Mouse (Mus musculus) adrenal gland, adult (tissue): ENCODE measurements at regions not wholly inside any gene's neighbourhood (a gene's known extent, or its start where the extent isn't known, plus 50 kb on each side); places are given as distances from the start of the nearest gene placed in this dataset.

ENCODE experiments used
- DNase-seq, 2 experiments: peaks; one replicate each; pipeline ENCODE4 v3.0.0; 2022 to 2023; ENCODE audit warnings: low spot score in 1 of 2; ENCODE audit not compliant: inconsistent age in 2 of 2

DNA sequence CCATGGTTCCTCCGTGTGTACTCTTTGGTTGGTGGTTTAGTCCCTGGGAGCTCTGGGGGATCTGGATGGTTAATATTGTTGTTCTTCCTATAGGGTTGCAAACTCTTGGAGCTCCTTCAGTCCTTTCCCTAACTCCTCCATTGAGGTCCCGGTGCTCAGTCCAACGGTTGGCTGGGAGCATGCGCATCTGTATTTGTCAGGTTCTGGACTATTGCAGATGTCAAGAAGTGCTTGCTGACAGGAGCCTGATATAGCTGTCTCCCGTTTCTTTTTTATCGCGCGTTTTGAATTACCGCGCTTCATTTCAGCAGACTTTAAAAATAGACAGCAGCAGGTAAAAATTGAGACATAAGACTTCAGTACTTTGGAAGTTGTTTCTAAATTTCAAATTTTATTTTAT, 518.3 kb upstream of the Adgrl2 start:
- no peak for DNase-seq

DNA sequence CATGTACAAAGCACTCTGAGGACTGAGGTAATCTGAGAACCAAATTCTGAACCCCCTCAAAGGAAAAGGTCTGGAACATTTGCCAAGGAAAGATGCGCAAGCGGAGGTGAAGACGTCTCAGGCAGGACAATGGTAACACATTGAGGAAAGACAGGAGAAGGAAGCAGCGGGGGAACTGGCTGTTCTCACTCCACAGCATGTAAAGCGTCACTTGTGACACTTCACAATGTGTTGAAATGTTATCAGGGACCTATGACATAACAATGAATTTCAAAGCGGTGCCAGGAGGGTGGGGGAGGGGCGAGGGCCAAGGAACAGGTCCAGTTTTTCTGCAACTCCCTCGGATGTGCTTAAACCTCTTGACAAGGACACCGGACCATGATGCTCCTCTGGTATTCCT, 515.3 kb upstream of the Adgrl2 start:
- DNase-seq, result no peak

DNA sequence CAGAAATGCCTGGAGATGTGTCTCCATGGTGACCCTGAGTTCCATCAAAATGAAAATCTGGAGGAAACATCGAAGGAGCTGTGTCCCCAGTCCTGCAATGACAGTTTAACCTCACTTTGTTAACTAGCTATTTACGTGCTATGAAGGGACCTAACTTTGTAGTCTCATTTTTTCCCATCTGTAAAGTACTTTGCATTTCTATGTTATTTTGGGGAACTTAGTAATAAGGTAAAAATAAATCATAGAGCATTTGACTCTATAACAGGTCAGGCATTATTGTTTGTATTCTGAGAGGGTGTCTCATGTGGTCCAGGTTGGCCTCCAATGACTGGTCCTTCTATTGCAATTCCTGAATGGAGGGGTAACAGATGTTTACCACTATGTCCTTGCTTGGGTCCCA, 513.6 kb upstream of the Adgrl2 start:
- no peak for DNase-seq

DNA sequence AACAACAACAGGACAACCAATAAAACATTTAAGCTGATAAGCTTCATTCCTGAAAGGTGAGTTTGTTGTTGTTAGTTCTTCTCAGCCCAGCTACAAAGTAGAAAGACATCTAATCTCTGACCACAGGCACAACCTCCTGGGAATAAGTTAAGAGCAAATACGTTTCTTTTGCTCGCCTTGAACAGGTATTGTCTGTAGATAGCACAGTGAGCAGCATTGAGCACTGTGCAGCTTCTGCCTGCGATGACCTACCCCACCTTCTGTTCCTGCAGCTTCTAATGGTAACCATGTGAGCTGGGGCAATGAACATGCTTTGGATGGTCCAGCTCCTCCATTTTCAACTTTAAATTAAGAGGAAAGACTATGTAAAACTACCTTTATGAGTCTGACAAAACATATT, 509.8 kb upstream of the Adgrl2 start:
- no peak for DNase-seq

DNA sequence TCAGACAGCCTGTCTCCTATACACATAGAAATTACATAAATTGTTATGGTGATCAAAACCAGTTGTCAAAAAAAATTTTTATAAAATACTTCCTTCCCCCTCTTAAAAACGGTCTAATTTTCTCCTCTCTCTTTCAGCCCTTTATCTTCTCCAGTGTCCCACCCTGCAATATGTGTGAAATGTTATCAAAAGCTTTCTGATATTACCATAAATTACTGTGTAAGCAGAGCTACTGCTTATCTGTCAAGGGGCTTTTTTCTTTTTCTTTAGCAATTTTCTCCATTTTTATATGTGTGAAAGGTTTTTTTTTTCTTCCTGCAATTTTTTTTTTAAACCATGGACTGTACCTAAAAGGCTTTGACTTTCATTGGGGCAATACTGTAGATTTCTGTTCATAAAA, 508.4 kb upstream of the Adgrl2 start:
- no peak for DNase-seq

DNA sequence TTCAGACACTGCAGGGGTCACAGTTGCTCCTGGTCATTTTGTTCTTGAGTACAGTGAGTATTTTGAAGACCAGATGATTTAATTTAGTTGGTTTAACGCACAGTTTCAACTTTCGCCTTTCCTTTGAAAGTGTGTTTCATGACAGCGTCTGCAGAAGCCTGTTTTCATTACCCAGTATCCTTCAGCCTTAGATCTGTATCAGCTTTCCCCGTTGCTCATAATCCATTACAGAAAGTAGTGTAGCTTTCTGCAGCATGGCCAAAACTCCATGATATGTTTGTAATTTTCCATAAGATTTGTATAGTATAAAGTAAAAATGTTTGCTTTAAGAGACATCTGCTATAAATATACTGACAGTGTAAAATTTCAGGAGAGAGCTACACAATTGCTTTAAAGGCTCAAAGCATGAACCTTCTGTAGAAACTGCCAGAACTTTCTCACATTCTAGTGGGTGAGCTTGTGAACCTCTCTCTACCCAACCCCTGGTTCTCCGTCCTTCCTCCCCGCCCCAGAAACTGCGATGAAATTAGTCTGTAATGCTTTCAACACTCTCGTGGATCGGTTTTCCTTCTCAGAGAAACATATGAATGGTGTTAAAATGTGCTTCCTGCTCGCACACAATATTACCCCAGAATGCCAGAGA, 506.6 kb upstream of the Adgrl2 start:
- peak in 1 of 2 experiments; percentile 24 for DNase-seq

DNA sequence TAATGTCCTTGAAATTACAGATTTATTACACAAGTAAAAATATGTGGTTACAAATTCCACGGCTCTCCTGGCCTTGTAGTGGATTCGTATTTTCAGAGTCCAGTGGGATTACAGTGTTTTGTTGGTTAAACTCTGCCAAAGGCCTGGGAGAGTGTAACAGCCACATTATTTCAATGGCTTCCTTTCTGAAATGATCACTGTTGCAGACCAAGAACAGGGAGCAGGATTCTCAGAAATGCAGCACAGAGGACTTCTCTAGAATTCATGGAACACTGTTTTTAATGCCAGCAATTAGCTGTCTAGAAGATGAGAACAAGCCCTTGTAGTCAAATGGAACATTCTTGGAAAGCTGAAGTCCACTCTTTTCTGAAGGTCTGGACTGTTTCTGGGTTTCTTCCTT, 505.8 kb upstream of the Adgrl2 start:
- peak in 1 of 2 experiments; percentile 52 for DNase-seq

DNA sequence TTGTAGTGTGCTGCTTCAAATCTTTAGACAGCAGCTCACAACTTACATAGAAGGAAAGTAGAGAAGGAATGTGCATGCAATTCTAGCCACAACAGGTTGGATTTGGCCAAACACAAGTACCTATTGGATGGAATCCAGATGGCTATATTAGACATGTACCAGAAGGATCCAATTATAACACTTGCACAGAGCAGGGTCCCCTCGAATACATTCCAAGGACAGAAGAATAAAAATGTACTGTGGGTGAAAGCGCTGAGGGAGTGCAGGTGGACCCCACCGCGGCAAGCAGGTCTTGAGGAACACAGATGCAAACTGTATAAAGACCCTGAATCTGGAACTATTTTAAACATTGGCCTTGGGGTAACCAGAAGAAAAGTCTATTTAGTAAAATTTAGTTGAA, 497.8 kb upstream of the Adgrl2 start:
- no peak for DNase-seq

DNA sequence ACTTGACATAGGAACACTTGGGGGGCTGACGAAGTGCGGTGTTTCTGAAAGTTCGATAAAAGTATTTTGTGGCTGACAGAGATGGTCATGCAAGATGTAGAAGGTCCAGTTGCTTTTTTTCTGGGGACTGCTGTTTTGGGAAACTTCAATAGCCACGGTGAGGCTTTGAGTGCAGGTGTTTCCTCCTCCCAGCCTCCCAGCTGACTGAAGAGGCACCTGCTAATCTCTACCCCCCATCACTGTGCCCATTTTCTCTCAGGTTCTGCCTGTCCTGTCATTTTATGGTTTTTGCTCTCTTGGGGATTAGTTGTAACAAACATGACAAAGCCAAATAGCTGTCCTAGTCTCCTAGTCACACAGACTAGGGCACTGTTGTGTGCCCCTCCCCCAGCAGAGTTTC, 495.1 kb upstream of the Adgrl2 start:
- no peak for DNase-seq

DNA sequence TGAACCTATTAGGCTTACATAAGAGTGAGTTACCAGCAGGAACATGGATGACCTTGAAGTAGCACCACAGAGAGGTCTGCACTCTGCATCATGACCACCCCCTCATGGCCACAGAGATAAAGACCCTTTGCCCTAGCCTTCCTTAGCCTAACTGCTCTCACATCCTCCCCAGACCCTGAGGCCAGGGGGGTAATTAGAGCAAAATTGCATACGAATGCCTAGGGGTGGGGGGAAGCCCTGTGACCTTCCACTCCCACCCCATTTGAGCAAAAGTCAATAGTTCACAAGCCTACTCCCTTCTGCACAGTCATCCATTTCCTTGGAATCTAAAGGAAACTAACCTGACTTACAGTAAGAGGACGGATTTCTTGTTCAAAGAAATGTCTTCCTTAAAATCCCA, 494.0 kb upstream of the Adgrl2 start:
- no peak for DNase-seq

DNA sequence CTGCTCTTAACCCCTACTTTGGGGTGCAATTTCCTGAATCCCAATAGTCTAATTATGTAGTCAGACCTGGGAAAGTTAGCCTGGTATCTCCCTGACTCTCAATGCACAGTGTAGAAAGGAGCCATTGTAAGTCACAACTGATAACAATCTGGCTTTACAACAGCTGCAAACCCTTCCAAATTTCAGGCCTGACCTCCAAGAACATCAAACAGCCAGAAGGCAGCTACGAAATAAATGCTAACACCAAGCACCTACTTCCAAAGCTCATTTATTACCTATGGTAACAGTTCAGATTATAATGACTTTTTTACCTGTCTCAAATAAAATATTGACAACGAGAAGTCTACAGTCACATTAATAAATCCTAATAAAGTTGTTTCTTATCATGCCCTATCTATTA, 485.8 kb upstream of the Adgrl2 start:
- no peak for DNase-seq

DNA sequence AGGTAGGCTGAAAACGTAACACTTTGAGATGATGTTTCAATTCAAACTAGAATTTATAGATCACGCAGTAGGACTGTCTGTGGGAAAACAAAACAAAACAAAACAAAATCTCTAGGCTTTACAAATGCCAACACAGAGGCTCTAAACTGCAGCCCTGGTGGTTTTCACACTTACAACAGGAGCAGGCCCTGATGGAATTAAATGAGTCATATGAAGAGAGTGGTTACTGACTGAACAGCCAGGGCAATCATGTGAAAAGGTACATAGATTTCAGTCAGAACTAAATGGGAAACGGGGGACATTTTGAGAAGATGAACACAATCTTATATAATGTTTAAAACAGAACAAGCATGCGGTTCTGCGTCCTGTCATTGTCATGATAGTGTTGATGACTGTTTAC, 476.6 kb upstream of the Adgrl2 start:
- DNase-seq, result no peak

DNA sequence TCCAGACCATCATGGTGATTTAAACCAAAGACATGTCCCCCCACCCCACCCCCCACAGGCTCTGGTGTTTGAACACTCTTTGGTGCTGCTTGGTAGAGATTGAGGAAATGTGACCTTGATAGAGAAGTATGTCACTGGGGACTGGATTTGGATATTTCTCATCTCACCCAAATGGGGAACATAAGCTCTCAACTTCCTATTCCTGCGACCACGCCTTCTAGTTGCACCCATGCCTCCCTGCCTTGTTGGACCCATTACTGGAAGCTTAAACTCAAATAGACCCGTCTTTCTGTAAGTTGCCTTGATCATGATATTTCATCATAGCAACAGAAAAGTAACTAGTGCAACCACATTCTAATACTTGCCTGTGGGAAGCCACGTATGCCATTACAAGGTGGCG, 474.2 kb upstream of the Adgrl2 start:
- no peak for DNase-seq

DNA sequence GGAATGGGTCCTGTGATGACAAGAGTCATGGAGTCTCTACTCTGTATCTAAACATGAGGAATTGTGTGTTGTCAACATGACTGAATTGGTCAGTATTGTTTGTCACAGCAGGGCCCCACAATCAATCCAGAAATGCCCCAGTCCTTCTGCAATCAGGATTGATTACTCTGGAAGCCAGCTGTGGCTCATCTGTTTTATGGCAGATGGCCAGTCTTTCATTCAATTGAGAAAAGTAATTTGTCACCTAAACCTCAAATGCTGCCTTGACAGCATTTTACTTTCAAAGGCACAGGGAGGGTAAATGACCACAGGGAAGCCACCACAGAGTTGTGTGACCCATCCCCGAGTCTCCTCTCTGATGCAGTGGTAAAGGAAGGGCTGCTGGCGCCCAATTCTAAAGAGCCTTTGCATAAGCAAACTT, 471.8 kb upstream of the Adgrl2 start:
- DNase-seq, result no peak

DNA sequence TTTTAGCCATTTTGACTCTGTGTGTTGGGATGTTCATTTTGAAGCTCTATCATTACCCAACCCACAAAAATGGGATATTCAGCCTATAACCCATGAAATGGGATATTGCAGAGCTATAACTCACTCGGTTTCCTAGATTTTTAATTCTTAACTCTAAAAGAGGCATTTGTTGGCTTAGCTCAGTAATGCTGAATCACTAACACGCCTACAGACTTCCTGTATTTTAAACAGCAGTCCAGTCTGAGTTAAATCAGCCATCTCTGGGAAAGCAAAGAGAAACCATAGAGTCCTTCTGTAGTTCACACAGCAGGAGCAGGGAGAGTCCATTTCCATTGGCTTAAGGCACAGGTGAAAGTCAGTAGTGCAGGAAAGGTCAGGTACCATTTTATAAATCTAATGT, 471.3 kb upstream of the Adgrl2 start:
- no peak for DNase-seq

DNA sequence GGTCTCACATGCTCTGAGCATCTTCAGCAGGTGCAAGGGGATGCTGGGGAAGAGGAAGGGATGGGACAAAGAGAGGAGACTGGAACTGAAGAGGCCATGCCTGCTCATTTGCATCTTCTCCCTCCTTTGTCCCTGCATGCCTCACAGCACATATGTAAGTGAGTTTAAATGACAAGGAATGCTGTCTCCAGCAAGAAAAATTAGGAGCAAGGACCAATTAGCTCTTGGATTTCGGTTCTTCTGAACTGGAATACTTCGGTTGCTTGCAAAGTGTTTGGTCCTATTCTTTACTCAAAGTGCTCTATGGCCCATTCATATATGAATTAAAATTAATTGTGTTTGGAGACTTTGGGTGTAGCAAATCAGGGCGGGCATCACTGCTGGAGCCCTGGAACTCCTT, 459.0 kb upstream of the Adgrl2 start:
- DNase-seq, result no peak

DNA sequence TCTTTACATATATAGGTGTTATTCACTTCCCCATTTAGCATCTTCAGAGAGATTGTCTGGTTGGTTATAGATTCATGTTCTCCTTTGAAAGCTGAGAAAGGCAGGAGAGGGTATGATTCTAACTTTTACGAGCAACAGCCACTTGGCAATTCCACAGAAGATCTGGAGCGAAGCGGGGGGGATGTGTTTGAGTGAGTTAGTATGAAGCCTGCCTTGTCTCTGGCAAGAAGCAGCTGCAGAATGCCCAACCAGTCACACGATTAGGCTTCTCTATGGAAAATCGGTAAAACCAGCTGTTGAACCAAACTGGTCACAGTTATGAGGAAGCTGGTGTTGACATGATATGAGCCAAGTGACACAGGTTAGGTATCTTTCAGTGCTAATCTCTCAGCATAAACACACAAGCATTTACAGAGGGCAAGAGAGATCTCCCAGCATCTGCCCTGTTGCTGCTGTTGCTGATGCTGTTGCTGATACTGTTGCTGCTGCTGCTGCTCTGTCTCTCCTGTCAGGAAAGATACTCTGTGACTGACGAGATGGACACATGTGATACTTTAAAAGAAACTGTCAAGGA, 455.7 kb upstream of the Adgrl2 start:
- DNase-seq, result no peak

DNA sequence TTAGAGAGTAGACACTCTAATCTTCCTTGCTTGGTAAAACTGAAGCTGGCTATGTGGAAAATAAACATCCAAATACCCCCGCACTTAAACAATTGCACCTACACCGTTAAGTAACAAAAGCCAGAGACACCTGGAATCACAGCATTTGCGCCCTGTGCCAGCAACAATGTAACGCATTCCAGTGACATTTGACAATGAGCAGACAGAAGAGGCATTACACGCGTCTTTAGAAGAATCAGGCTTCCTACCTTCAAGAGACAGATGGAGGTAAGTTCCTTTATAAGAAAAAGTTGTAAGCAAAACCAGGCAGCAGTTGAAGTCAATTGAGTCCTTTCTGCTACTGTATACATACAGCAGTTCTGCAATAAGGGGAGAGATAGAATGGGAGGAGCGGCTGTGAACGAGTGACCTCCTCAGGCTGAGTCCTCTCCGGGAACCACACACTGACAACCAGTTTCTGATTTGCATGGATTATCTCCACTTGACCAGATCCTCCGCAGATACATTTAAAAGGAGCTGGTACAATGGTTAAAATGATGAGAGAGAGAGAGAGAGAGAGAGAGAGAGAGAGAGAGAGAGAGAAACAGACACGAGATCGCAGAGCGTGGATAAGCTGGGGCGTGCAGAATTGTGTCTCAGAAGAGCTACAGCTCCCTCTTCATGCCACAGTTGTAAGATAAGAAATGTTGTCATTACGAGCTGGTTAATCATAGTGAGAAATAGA, 454.7 kb upstream of the Adgrl2 start:
- DNase-seq, result peak; percentile 14 to 79

DNA sequence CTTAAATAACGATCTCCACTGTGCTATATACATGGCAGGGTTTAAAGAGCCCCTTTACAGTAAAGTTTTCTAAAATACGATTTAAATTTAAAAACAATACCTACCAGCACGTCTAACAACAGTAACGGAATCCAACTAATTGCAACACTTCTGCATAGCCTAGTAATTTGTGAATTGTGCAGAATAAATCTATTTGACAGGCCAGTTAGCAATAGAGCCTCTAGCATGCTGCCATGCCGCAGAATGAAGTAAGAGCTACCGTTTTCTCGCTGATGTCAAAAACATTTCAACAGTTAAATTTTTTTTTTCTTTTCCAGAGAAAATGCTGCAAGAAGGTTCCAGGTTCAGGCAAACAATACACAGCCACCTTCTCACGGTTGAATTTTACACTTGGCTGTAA, 454.0 kb upstream of the Adgrl2 start:
- no peak for DNase-seq

DNA sequence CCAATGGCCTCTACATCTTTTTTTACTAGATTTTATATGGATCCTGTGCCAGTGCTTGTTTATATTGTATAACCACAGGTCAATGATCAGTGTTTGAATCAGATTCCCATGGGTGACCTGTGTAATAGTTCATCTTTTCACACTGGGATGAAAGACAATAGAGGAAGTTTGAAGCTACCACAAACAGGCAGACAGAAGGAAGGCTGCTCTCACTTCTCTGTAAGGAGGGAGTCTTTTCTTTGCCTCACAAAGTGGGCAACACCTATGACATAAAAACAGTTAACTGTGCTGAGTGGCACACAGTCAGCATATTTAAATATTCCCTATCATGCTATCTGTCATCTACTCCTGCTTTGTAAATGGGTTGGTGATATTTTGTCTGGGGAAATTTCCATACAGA, 450.9 kb upstream of the Adgrl2 start:
- no peak for DNase-seq

DNA sequence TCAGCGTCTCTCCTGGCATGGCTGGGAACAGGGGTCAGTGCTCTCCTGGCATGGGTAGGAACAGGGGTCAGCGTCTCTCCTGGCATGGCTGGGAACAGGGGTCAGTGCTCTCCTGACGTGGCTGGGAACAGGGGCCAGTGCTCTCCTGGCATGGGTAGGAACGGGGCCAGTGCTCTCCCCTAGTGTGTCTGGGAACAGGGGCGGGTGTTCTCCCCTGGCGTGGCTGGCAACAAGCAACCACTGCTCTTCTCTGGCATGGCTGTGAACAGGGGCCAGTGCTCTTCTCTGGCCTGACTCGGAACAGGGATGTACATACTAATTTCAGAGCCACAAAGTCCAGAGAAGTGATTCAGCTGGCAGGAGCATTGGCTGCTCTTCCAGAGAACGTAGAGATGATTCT, 447.4 kb upstream of the Adgrl2 start:
- no peak for DNase-seq

DNA sequence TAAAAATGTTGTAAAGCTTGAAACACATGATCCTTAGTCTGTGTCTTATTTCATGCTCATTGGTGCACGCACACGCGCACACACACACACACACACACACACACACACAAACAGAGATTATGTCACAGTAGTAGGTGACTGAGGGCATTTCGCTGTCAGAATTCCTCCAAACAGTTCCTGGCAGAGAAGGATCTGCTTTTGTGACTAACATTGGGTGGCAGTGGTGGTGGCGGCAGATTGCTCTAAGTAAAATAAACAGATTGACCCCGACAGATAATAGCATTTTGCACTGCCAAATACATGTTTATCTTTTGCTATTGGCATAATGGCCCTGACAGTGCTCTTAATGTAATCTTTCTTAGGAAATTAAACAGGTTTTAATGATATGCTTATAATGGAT, 446.6 kb upstream of the Adgrl2 start:
- DNase-seq, result no peak

DNA sequence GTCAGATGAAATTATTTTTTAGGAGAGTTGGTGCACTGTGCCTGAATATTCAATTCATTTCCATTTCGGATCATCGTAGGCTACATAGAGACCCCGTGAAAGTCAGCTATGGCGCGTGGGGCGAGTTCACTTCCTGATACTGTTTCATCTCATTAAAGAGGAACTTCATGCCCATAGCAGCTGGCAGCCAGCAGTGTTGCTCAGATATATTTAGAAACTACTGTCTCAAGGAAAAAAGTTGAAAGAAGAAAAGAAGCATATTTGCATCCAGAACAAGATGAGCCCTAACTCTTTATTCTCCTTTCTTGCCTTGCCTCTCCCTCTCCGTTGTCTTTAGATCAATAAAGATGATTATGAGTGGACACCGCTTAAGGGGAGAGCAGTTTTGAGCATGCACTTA, 446.1 kb upstream of the Adgrl2 start:
- no peak for DNase-seq
